Mouse (Mus musculus) gastrocnemius, postnatal 4 days (tissue): ENCODE measurements at regions not wholly inside any gene's neighbourhood (a gene's known extent, or its start where the extent isn't known, plus 50 kb on each side); places are given as distances from the start of the nearest gene placed in this dataset.

ENCODE experiments used
- DNase-seq, 2 experiments: peaks; one replicate each; pipeline ENCODE4 v3.0.0; 2021 to 2022; ENCODE audit warnings: low spot score in 2 of 2, mixed read lengths in 2 of 2

- DNase-seq = no peak
Observed at GRCm38 (mm10) chr2:78427659-78428336, 440.1 kb upstream of the Ube2e3 start.

- peak in 1 of 2 experiments; percentile 35 for DNase-seq
Observed at GRCm38 (mm10) chr2:78418561-78419338, 449.2 kb upstream of the Ube2e3 start.

GRCm38 (mm10) chr2:78416574-78417109 lies 451.3 kb upstream of the Ube2e3 start:
- no peak for DNase-seq

- DNase-seq = no peak
Observed at GRCm38 (mm10) chr2:78412985-78413384, 454.9 kb upstream of the Ube2e3 start.

GRCm38 (mm10) chr2:78403890-78404289 lies 457.7 kb upstream of the Cwc22 start:
- no peak for DNase-seq

- no peak for DNase-seq
Observed at GRCm38 (mm10) chr2:78399236-78399635, 453.1 kb upstream of the Cwc22 start.

- no peak for DNase-seq
Observed at GRCm38 (mm10) chr2:78396924-78397323, 450.7 kb upstream of the Cwc22 start.

GRCm38 (mm10) chr2:78393090-78393489 lies 446.9 kb upstream of the Cwc22 start:
- no peak for DNase-seq

- DNase-seq = no peak
Observed at GRCm38 (mm10) chr2:78392425-78392824, 446.2 kb upstream of the Cwc22 start.

- DNase-seq = no peak
Observed at GRCm38 (mm10) chr2:78388001-78388400, 441.8 kb upstream of the Cwc22 start.

GRCm38 (mm10) chr2:78381234-78381633 lies 435.1 kb upstream of the Cwc22 start:
- no peak for DNase-seq

- no peak for DNase-seq
Observed at GRCm38 (mm10) chr2:78331736-78332475, 385.7 kb upstream of the Cwc22 start.

GRCm38 (mm10) chr2:78326091-78326490 lies 379.9 kb upstream of the Cwc22 start:
- no peak for DNase-seq

GRCm38 (mm10) chr2:78322216-78322965 lies 376.2 kb upstream of the Cwc22 start:
- DNase-seq = no peak

- no peak for DNase-seq
Observed at GRCm38 (mm10) chr2:78311766-78312491, 365.8 kb upstream of the Cwc22 start.

GRCm38 (mm10) chr2:78309361-78309760 lies 363.2 kb upstream of the Cwc22 start:
- no peak for DNase-seq

- DNase-seq = no peak
Observed at GRCm38 (mm10) chr2:78306897-78307296, 360.7 kb upstream of the Cwc22 start.

- no peak for DNase-seq
Observed at GRCm38 (mm10) chr2:78291665-78292064, 345.5 kb upstream of the Cwc22 start.

- DNase-seq = no peak
Observed at GRCm38 (mm10) chr2:78284806-78285205, 338.6 kb upstream of the Cwc22 start.

GRCm38 (mm10) chr2:78283605-78284004 lies 337.4 kb upstream of the Cwc22 start:
- DNase-seq = no peak
